Mouse (Mus musculus) midbrain, postnatal 0 days (tissue): ENCODE data around the gene Heg1. TPM values are rescaled to one million over a fixed set of nuclear protein-coding genes. Genes with fewer than 3 reads are reported as not detected.

Experiments
- ATAC-seq: fragments of 200-750 bp; cut with Nextera tagmentation; 2 replicates; pipeline ENCODE4 v1.8.0; 2017; ENCODE audit warnings: moderate number of reproducible peaks, mild to moderate bottlenecking, moderate TSS enrichment, moderate library complexity; ENCODE audit not compliant: low FRiP score
- DNase-seq: peaks from one replicate; pipeline ENCODE4 v3.0.0-alpha.2; 2015; ENCODE audit warnings: low spot score
- H3K27ac ChIP-seq: fragments of 300-500 bp; sonication (generic); 2 replicates; pipeline ENCODE4 v1.5.1; 2014; ENCODE audit warnings: low read depth, mild to moderate bottlenecking, low read length, mixed read lengths
- H3K27me3 ChIP-seq: fragments of 300-500 bp; sonication (generic); 2 replicates; pipeline ENCODE4 v1.6.1; 2014; ENCODE audit warnings: low read length, control low read depth, mixed read lengths; ENCODE audit not compliant: insufficient read depth
- H3K36me3 ChIP-seq: fragments of 300-500 bp; sonication (generic); 2 replicates; pipeline ENCODE4 v1.6.1; 2014; ENCODE audit warnings: low read length, control low read depth, mixed read lengths; ENCODE audit not compliant: insufficient read depth
- H3K4me1 ChIP-seq: fragments of 300-500 bp; sonication (generic); 2 replicates; pipeline ENCODE4 v1.6.1; 2014; ENCODE audit warnings: mild to moderate bottlenecking, control low read depth, antibody characterized with exemption, low read length, mixed read lengths; ENCODE audit not compliant: insufficient read depth
- H3K4me2 ChIP-seq: fragments of 300-500 bp; sonication (generic); 2 replicates; pipeline ENCODE4 v1.6.1; 2014; ENCODE audit warnings: low read depth, mild to moderate bottlenecking, low read length, mixed read lengths; ENCODE audit not compliant: poor library complexity, severe bottlenecking
- H3K4me3 ChIP-seq: fragments of 300-500 bp; sonication (generic); 2 replicates; pipeline ENCODE4 v1.5.1; 2014; ENCODE audit warnings: low read depth, mild to moderate bottlenecking, low read length, moderate library complexity
- H3K9ac ChIP-seq: fragments of 300-500 bp; sonication (generic); replicated peaks from 2 replicates; pipeline ENCODE4 v1.6.1; 2014; ENCODE audit warnings: mild to moderate bottlenecking, low read length, moderate library complexity, mixed read lengths; ENCODE audit not compliant: poor library complexity, severe bottlenecking
- H3K9me3 ChIP-seq: fragments of 300-500 bp; sonication (generic); 2 replicates; pipeline ENCODE4 v1.6.1; 2016; ENCODE audit warnings: low read length, control low read depth
- CTCF ChIP-seq: IDR thresholded peaks from 2 replicates; pipeline ENCODE4 v1.5.1; 2016; ENCODE audit warnings: antibody characterized with exemption, mild to moderate bottlenecking
- WGBS: fragments of 180-500 bp; shearing (Covaris S2); extraction: QIAGEN DNeasy Blood & Tissue Kit; methylation state at CpG from one replicate; pipeline ENCODE4 v1.1.7; 2014; 5-methylcytosine and 5-hydroxymethylcytosine counted together
- polyA plus RNA-seq: library from polyadenylated mRNA; unstranded; fragments of >200 nt; fragmentation: Nextera tagmentation; extraction: Ambion mirVana; gene quantifications from 2 replicates; pipeline ENCODE4 v1.2.1, GENCODE M21; 2015
- total RNA-seq: library from RNA; depleted of rRNA; stranded (reverse); fragments of >200 nt; gene quantifications from 2 replicates; pipeline ENCODE4 v1.2.3, GENCODE M21; 2014

Heg1 gene
- total and polyA plus RNA-seq, 2 experiments from 2014 or later = 7.2 to 19.5 TPM

- DNase-seq (no peak), ATAC-seq (no peak)
- no peaks in the 10 kb centered on the region for H3K27me3 ChIP-seq
- no peak overlapping the region for H3K4me3 ChIP-seq
- no peaks in the 10 kb centered on the region for H3K9me3 ChIP-seq
- no peak overlapping the region for H3K4me2 ChIP-seq
- no peak for TF ChIP-seq CTCF
- no peak overlapping the region for H3K27ac ChIP-seq
- WGBS = 97% methylated on average over 7 of the region's 7 CpGs
- H3K4me1 ChIP-seq = no peaks in the 10 kb centered on the region; the same call in 1 of the 2 replicates
- H3K9ac ChIP-seq = no peak overlapping the region
- H3K36me3 ChIP-seq = no peaks in the 10 kb centered on the region
Measured at GRCm38 (mm10) chr16:33759207-33759606, 75.0 kb downstream of the Heg1 start.

- no peaks in the 10 kb centered on the region; the same call in 1 of the 2 replicates for H3K4me1 ChIP-seq
- no peaks in the 10 kb centered on the region for H3K36me3 ChIP-seq
- H3K9me3 ChIP-seq = no peaks in the 10 kb centered on the region
- H3K9ac ChIP-seq = no peak overlapping the region
- no peak overlapping the region for H3K27ac ChIP-seq
- H3K4me3 ChIP-seq = no peak overlapping the region
- no peak overlapping the region for H3K4me2 ChIP-seq
- no peak for TF ChIP-seq CTCF
- no peak for ATAC-seq
- WGBS = 47% methylated on average over 5 of the region's 5 CpGs
- no peak for DNase-seq
- H3K27me3 ChIP-seq = no peaks in the 10 kb centered on the region
Measured at GRCm38 (mm10) chr16:33760542-33760941, 76.4 kb downstream of the Heg1 start.

DNA sequence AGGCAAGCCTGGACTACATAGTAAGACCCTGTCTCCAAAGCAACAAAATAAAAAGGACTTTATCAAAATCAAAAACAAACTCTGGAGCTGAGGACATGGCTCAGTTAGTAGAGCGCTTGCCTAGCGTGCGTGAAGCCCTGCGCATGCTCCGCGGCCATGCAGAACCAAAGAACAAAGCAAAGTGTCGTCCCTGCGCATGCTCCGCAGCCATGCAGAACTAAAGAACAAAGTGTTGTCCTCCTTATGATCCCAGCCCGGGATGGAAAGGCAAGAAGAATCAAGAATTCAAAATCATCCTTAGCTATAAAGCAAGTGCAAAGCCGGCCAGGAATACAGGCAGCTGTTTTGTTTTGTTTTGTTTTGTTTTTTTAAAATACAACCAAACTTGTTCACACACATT is 76.8 kb downstream of the Heg1 start:
- Histone ChIP-seq H3K4me1 (no peaks in the 10 kb centered on the region; the same call in 1 of the 2 replicates), H3K9ac (no peak overlapping the region), H3K36me3 (no peaks in the 10 kb centered on the region), H3K4me2 (no peak overlapping the region), H3K9me3 (no peaks in the 10 kb centered on the region), H3K27me3 (no peaks in the 10 kb centered on the region), H3K27ac (no peak overlapping the region), H3K4me3 (no peak overlapping the region)
- DNase-seq (peak; percentile 41), ATAC-seq (no peak)
- WGBS = 45% methylated on average over 11 of the region's 11 CpGs
- TF ChIP-seq CTCF = no peak

DNA sequence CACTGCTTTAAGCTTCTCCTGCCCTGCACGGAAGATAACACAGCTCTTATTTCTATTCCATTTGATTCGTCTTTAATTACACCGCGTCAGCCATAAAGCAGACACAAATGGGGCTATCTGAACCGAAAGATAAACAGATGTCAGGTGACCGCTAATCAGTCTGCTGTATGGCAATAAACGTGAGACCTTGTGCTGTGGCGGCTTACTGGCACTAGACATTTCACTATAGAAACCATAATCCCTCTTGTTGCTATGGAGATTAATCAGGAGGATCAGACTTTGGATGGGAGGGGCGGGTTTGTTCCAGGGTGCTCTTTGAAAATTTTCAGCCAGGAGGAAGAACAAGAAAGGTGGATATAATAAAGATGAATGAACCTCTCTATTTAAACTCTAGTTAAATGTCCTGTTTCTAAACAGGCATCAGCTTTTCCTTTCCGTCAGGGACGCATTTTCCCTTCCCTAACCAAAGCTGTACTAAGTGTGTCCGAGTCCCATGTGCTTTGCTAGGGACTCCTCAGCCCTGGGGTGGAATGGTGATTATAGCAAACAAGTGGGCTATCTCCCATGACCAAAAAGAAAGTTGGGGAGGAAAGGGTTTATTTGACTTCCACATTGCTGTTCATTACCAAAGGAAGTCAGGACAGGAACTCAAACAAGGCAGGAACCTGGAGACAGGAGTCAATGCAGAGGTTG is 80.5 kb downstream of the Heg1 start:
- DNase-seq (peak; percentile 75), ATAC-seq (peak; percentile 82)
- TF ChIP-seq CTCF = no peak
- peak overlapping the region; percentile 39 for H3K4me2 ChIP-seq
- H3K27ac ChIP-seq = peak overlapping the region; percentile 47
- H3K4me1 ChIP-seq = no peaks in the 10 kb centered on the region; the same call in 1 of the 2 replicates
- peak overlapping the region; percentile 9; the same call in 1 of the 2 replicates for H3K4me3 ChIP-seq
- no peak overlapping the region for H3K9ac ChIP-seq
- no peaks in the 10 kb centered on the region for H3K27me3 ChIP-seq
- no peaks in the 10 kb centered on the region for H3K9me3 ChIP-seq
- H3K36me3 ChIP-seq = no peaks in the 10 kb centered on the region
- 9% methylated on average over 12 of the region's 12 CpGs for WGBS

- Histone ChIP-seq H3K27me3 (no peaks in the 10 kb centered on the region), H3K4me1 (no peaks in the 10 kb centered on the region; the same call in 1 of the 2 replicates), H3K4me3 (no peak overlapping the region), H3K36me3 (no peaks in the 10 kb centered on the region), H3K27ac (peak overlapping the region; percentile 43; the same call in 1 of the 2 replicates), H3K4me2 (no peak overlapping the region), H3K9ac (no peak overlapping the region), H3K9me3 (no peaks in the 10 kb centered on the region)
- 86% methylated on average over 2 of the region's 2 CpGs for WGBS
- ATAC-seq (no peak), DNase-seq (no peak)
- TF ChIP-seq CTCF = no peak
Measured at GRCm38 (mm10) chr16:33765477-33765876, 81.3 kb downstream of the Heg1 start.

DNA sequence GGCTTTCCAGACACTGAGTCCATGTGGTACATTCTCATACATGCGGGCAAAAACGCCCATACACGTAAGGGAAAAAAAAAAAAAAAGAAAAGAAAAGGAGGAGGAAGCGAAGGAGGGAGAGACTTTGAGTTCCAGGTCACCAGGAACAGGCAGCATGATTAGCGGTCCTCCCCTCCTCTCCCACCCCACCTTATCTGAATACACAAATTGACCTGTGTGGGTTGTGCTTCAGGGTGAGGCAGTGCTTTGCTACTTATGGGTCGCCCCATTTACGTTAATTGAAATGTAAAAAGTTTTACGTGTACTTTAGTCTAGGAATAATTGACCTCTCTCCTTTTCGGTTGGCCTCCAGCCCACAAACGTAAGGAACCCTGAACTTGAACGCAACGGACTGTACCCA is 82.1 kb downstream of the Heg1 start:
- DNase-seq (no peak), ATAC-seq (no peak)
- no peaks in the 10 kb centered on the region for H3K9me3 ChIP-seq
- H3K4me2 ChIP-seq = no peak overlapping the region
- WGBS = 89% methylated on average over 12 of the region's 12 CpGs
- H3K9ac ChIP-seq = no peak overlapping the region
- no peaks in the 10 kb centered on the region for H3K27me3 ChIP-seq
- no peak overlapping the region for H3K4me3 ChIP-seq
- H3K4me1 ChIP-seq = no peaks in the 10 kb centered on the region; the same call in 1 of the 2 replicates
- no peak for TF ChIP-seq CTCF
- no peaks in the 10 kb centered on the region for H3K36me3 ChIP-seq
- H3K27ac ChIP-seq = no peak overlapping the region
